ENCODE assay signal across 27 mouse cellular contexts in the genomic region with DNA sequence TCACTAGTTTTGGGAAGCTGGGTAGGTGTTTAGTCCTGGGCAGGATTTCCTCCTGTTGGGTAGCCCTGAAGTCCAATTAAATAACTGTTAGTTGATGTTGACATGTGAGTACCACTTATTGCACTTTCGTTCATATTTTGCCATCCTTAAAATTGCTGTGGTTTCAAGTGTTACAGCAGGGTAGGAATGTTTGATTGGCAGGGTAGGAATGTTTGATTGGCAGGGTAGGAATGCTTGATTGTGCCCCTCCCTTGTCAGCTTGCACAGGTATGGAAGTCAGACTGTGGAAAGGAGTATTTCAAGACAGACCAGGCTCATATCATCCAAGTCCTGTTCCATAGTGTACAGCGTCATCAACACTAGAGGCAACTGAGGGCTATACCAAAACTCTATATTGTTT.
"Had no signal": no experiment of that assay in that cellular context is flagged by ENCODE, and none has a peak within 500 bp of the region (broad histone marks: within the 10 kb centered on the region; RNA-seq: fewer than 3 reads in every experiment).

No protein-coding gene starts in this region.

- H3K9ac ChIP-seq: limb, embryonic 12.5 days; limb, embryonic 15.5 days; liver, embryonic 12.5 days; liver, embryonic 13.5 days; liver, embryonic 14.5 days; liver, embryonic 15.5 days; liver, postnatal 0 days; lung, embryonic 14.5 days; lung, embryonic 15.5 days; midbrain, embryonic 12.5 days; midbrain, embryonic 13.5 days; midbrain, embryonic 15.5 days; neural tube, embryonic 12.5 days; neural tube, embryonic 13.5 days had no signal

- H3K4me3 ChIP-seq: left cerebral cortex, adult 2 months; limb, embryonic 12.5 days; limb, embryonic 15.5 days; liver, embryonic 12.5 days; liver, embryonic 13.5 days; liver, embryonic 15.5 days; lung, embryonic 15.5 days; megakaryocyte, embryonic 14.5 days; midbrain, embryonic 10.5 days; midbrain, embryonic 12.5 days; midbrain, embryonic 13.5 days; midbrain, embryonic 15.5 days; myocyte; neural tube, embryonic 12.5 days; neural tube, embryonic 13.5 days had no signal

- ATAC-seq: liver, embryonic 12.5 days; liver, postnatal 0 days; midbrain, embryonic 13.5 days; midbrain, embryonic 15.5 days; midbrain, embryonic 16.5 days had no signal

- DNase-seq: layer of hippocampus, postnatal 36 days; left cerebral cortex, postnatal 4 days; liver; liver, embryonic 13.5 days; liver, postnatal 0 days; lung, embryonic 14.5 days; lung, postnatal 4 days; midbrain, embryonic 14.5 days had no signal

- H3K27me3 ChIP-seq: limb, embryonic 12.5 days; limb, embryonic 15.5 days; liver, embryonic 12.5 days; liver, embryonic 13.5 days; liver, embryonic 15.5 days; lung, embryonic 15.5 days; megakaryocyte, embryonic 14.5 days; midbrain, embryonic 12.5 days; midbrain, embryonic 13.5 days; midbrain, embryonic 15.5 days; neural tube, embryonic 12.5 days; neural tube, embryonic 13.5 days had no signal

- H3K27ac ChIP-seq: left cerebral cortex, adult 2 months; limb, embryonic 12.5 days; limb, embryonic 15.5 days; liver, embryonic 12.5 days; liver, embryonic 13.5 days; liver, embryonic 14.5 days; liver, embryonic 15.5 days; lung, embryonic 15.5 days; macrophage; midbrain, embryonic 10.5 days; midbrain, embryonic 12.5 days; midbrain, embryonic 13.5 days; midbrain, embryonic 15.5 days; neural tube, embryonic 12.5 days; neural tube, embryonic 13.5 days had no signal

- H3K4me1 ChIP-seq: limb, embryonic 12.5 days; limb, embryonic 15.5 days; liver, embryonic 12.5 days; liver, embryonic 13.5 days; liver, embryonic 15.5 days; lung, embryonic 15.5 days; megakaryocyte, embryonic 14.5 days; midbrain, embryonic 10.5 days; midbrain, embryonic 12.5 days; midbrain, embryonic 13.5 days; midbrain, embryonic 15.5 days; neural tube, embryonic 12.5 days; neural tube, embryonic 13.5 days had no signal

- H3K36me3 ChIP-seq: limb, embryonic 12.5 days; limb, embryonic 15.5 days; liver, embryonic 12.5 days; liver, embryonic 13.5 days; liver, embryonic 15.5 days; lung, embryonic 15.5 days; midbrain, embryonic 10.5 days; midbrain, embryonic 12.5 days; midbrain, embryonic 13.5 days; midbrain, embryonic 15.5 days; neural tube, embryonic 12.5 days; neural tube, embryonic 13.5 days had no signal

- H3K9me3 ChIP-seq: limb, embryonic 12.5 days; limb, embryonic 15.5 days; liver, embryonic 12.5 days; liver, embryonic 13.5 days; liver, embryonic 15.5 days; lung, embryonic 15.5 days; megakaryocyte, embryonic 14.5 days; midbrain, embryonic 10.5 days; midbrain, embryonic 12.5 days; midbrain, embryonic 13.5 days; midbrain, embryonic 15.5 days; neural tube, embryonic 12.5 days; neural tube, embryonic 13.5 days had no signal

- H3K4me2 ChIP-seq: limb, embryonic 12.5 days; limb, embryonic 15.5 days; liver, embryonic 11.5 days; liver, embryonic 12.5 days; liver, embryonic 13.5 days; liver, embryonic 15.5 days; lung, embryonic 14.5 days; lung, embryonic 15.5 days; midbrain, embryonic 11.5 days; midbrain, embryonic 12.5 days; midbrain, embryonic 13.5 days; midbrain, embryonic 15.5 days; neural tube, embryonic 12.5 days; neural tube, embryonic 13.5 days had no signal
